Mouse (Mus musculus) forebrain, postnatal 0 days (tissue): ENCODE measurements around the gene Cnnm4. TPM values are rescaled to one million over a fixed set of nuclear protein-coding genes. Genes with fewer than 3 reads are reported as not detected.

Experiments used
- ATAC-seq: fragments of 200-750 bp; cut with Nextera tagmentation; 2 replicates; pipeline ENCODE4 v1.8.0; 2017; ENCODE audit warnings: mild to moderate bottlenecking, moderate library complexity
- DNase-seq: peaks from one replicate; pipeline ENCODE4 v3.0.0-alpha.2; 2015
- H3K27ac ChIP-seq: fragments of 300-500 bp; sonication (generic); 2 replicates; pipeline ENCODE4 v1.5.1; 2014; ENCODE audit warnings: low read depth, mild to moderate bottlenecking, antibody characterized with exemption, low read length, moderate library complexity, mixed read lengths
- H3K27me3 ChIP-seq: fragments of 300-500 bp; sonication (generic); 2 replicates; pipeline ENCODE4 v1.6.1; 2014; ENCODE audit warnings: mild to moderate bottlenecking, low read length, mixed read lengths; ENCODE audit not compliant: insufficient read depth
- H3K36me3 ChIP-seq: fragments of 300-500 bp; sonication (generic); 2 replicates; pipeline ENCODE4 v1.6.1; 2014; ENCODE audit warnings: mild to moderate bottlenecking, moderate library complexity; ENCODE audit not compliant: insufficient read depth
- H3K4me1 ChIP-seq: fragments of 300-500 bp; sonication (generic); 2 replicates; pipeline ENCODE4 v1.6.1; 2014; ENCODE audit warnings: antibody characterized with exemption; ENCODE audit not compliant: insufficient read depth
- H3K4me2 ChIP-seq: fragments of 300-500 bp; sonication (generic); 2 replicates; pipeline ENCODE4 v1.6.1; 2014; ENCODE audit warnings: low read depth, mild to moderate bottlenecking, moderate library complexity
- H3K4me3 ChIP-seq: fragments of 300-500 bp; sonication (generic); 2 replicates; pipeline ENCODE4 v1.5.1; 2014; ENCODE audit warnings: low read depth, low read length, mixed read lengths
- H3K9ac ChIP-seq: fragments of 300-500 bp; sonication (generic); 2 replicates; pipeline ENCODE4 v1.6.1; 2014; ENCODE audit warnings: mild to moderate bottlenecking
- H3K9me3 ChIP-seq: fragments of 300-500 bp; sonication (generic); 2 replicates; pipeline ENCODE4 v1.6.1; 2016; ENCODE audit warnings: low read length
- CTCF ChIP-seq: sonication (generic); IDR thresholded peaks from 2 replicates; pipeline ENCODE4 v1.5.1; 2016; ENCODE audit warnings: antibody characterized with exemption, control low read depth, low read depth
- WGBS: fragments of 180-500 bp; shearing (Covaris S2); extraction: QIAGEN DNeasy Blood & Tissue Kit; methylation state at CpG from one replicate; pipeline ENCODE4 v1.1.7; 2014; 5-methylcytosine and 5-hydroxymethylcytosine counted together
- polyA plus RNA-seq: library from polyadenylated mRNA; unstranded; fragments of >200 nt; fragmentation: Nextera tagmentation; extraction: Ambion mirVana; gene quantifications from 2 replicates; pipeline ENCODE4 v1.2.1, GENCODE M21; 2015
- total RNA-seq: library from RNA; depleted of rRNA; stranded (reverse); fragments of >200 nt; gene quantifications from 2 replicates; pipeline ENCODE4 v1.2.3, GENCODE M21; 2014

Cnnm4 gene
- total and polyA plus RNA-seq, 2 experiments from 2014 or later, result 9.4 to 14.6 TPM

DNA sequence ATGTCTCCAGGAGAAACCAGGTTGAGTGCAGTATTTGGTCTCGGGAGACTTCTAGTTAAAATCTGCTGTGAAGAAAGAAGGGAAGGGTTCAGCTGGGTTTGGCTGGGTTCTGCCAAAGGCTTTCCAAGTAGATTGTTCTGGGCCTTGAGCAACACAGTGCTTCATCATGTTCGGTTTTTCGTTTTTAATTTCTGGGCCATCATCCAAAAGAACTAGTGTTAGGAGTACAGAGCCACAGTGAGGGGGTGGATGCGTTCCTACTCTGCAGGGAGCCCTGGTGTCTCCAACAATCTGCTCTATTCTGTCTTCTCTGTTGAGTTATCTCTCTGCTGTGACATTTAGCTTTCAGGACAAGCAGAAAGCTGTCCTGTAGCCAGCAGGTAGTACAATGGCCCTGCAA, 30.3 kb upstream of the Cnnm4 start:
- Histone ChIP-seq H3K4me1 (0 out of 2 replicates have a peak, but pooled peaks cover 3% of the 10 kb centered on the region), H3K27ac (no peak overlapping the region), H3K4me3 (no peak overlapping the region), H3K4me2 (no peak overlapping the region), H3K36me3 (peaks cover 41% of the 10 kb centered on the region), H3K9me3 (no peaks in the 10 kb centered on the region), H3K9ac (no peak overlapping the region), H3K27me3 (no peaks in the 10 kb centered on the region)
- 60% methylated on average over 4 of the region's 4 CpGs for WGBS
- no peak for TF ChIP-seq CTCF
- DNase-seq (no peak), ATAC-seq (no peak)

- DNase-seq, result peak; percentile 97
- H3K36me3 ChIP-seq, result peaks cover 4% of the 10 kb centered on the region; the same call in 1 of the 2 replicates
- under 1% methylated on average over 57 of the region's 57 CpGs for WGBS
- H3K4me1 ChIP-seq, result 0 out of 2 replicates have a peak, but pooled peaks cover 3% of the 10 kb centered on the region
- peak within 1 kb of the TSS; percentile 60 for H3K9ac ChIP-seq
- H3K9me3 ChIP-seq, result no peaks in the 10 kb centered on the region
- no peaks in the 10 kb centered on the region for H3K27me3 ChIP-seq
- H3K4me2 ChIP-seq, result peak within 1 kb of the TSS; percentile 85
- peak within 1 kb of the TSS; percentile 86 for H3K27ac ChIP-seq
- peak; percentile 100 for ATAC-seq
- peak within 1 kb of the TSS; percentile 92 for H3K4me3 ChIP-seq
- TF ChIP-seq CTCF, result peak; percentile 22; the same call in 1 of the 2 replicates
Measured at GRCm38 (mm10) chr1:36444471-36445464, 26.7 kb upstream of the Cnnm4 start, which contains the start of gene Lman2l. Lman2l (minus strand) TSS chr1:36445271.

DNA sequence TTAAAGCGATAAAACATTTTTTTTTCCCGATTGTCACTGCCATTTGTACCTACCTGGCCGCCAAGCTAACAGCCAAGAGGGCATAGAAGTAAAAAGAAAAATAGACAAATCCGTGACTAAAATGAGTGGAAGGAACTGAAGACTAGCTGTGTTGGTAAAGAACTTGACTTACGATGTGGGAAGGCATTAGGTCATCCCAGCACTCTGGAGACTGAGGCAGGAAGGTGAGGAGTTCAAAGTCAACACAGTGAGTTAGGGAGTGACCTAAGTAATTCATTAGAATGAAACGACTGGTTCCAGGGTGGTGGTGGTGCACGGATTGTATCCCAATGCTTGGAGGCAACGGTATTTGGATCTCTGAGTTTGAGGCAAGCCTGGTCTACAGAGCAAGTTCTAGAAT, 25.9 kb upstream of the Cnnm4 start:
- Histone ChIP-seq H3K4me2 (peak overlapping the region; percentile 85; the same call in 1 of the 2 replicates), H3K27me3 (no peaks in the 10 kb centered on the region), H3K4me3 (peak overlapping the region; percentile 92), H3K9ac (peak overlapping the region; percentile 14; the same call in 1 of the 2 replicates), H3K9me3 (no peaks in the 10 kb centered on the region), H3K36me3 (0 out of 2 replicates have a peak, but pooled peaks cover 3% of the 10 kb centered on the region), H3K4me1 (0 out of 2 replicates have a peak, but pooled peaks cover 3% of the 10 kb centered on the region), H3K27ac (peak overlapping the region; percentile 47)
- no peak for TF ChIP-seq CTCF
- ATAC-seq (no peak), DNase-seq (no peak)
- WGBS, result 43% methylated on average over 8 of the region's 8 CpGs

DNA sequence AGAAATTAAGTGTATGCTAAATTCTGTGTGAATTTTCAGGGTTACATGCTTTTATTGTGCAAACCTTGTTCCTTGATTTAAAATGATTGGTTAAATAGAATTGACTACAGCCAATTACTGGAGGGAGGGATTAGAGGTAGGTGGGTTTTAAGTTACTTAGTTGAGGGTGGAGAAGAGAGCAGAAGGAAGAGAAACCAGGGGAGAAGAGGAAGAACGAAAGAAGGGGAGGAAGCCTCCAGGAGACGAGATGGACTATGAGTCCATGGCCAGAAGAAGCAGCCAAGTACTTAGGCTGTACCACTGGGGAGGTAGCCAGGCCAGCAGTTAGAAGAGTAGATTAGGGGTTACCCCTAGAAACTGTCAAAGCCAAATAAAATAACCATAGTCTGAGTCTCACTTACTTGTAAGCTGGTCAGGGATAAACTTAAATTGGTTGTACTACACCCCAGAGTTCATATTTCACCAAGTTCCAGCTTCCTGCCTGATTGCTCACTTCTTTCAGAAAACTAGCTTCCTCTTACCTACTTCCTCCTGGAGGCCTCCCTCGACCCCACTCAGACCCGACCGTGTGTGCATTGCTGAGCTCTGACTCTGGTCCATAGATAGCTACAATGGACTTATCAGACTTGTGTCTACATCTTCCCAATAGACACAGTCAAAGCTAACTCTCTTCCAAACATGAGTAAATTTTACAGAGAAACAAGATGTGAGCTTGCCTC, 25.2 kb upstream of the Cnnm4 start:
- 89% methylated on average over 5 of the region's 5 CpGs for WGBS
- Histone ChIP-seq H3K4me1 (0 out of 2 replicates have a peak, but pooled peaks cover 3% of the 10 kb centered on the region), H3K27me3 (no peaks in the 10 kb centered on the region), H3K9ac (no peak overlapping the region), H3K27ac (no peak overlapping the region), H3K4me3 (no peak overlapping the region), H3K36me3 (0 out of 2 replicates have a peak, but pooled peaks cover 3% of the 10 kb centered on the region), H3K9me3 (no peaks in the 10 kb centered on the region), H3K4me2 (no peak overlapping the region)
- no peak for TF ChIP-seq CTCF
- ATAC-seq (no peak), DNase-seq (no peak)

- H3K4me3 ChIP-seq, result no peak overlapping the region
Measured at GRCm38 (mm10) chr1:36446841-36447240, 24.6 kb upstream of the Cnnm4 start.

GRCm38 (mm10) chr1:36454055-36454815, 17.2 kb upstream of the Cnnm4 start:
- Histone ChIP-seq H3K4me1 (no peaks in the 10 kb centered on the region), H3K4me3 (no peak overlapping the region), H3K4me2 (no peak overlapping the region), H3K27ac (no peak overlapping the region), H3K9me3 (no peaks in the 10 kb centered on the region), H3K9ac (no peak overlapping the region), H3K36me3 (no peaks in the 10 kb centered on the region), H3K27me3 (no peaks in the 10 kb centered on the region)
- no peak for DNase-seq
- 83% methylated on average over 6 of the region's 6 CpGs for WGBS
- ATAC-seq, result no peak
- no peak for TF ChIP-seq CTCF

More at GRCm38 (mm10) chr1:36446841-36447240, 24.6 kb upstream of the Cnnm4 start:
- Histone ChIP-seq H3K36me3 (0 out of 2 replicates have a peak, but pooled peaks cover 3% of the 10 kb centered on the region), H3K27me3 (no peaks in the 10 kb centered on the region), H3K9ac (no peak overlapping the region), H3K4me1 (0 out of 2 replicates have a peak, but pooled peaks cover 3% of the 10 kb centered on the region), H3K9me3 (no peaks in the 10 kb centered on the region), H3K27ac (no peak overlapping the region), H3K4me2 (no peak overlapping the region)
- DNase-seq (no peak), ATAC-seq (no peak)
- TF ChIP-seq CTCF, result no peak
- whole genome bisulfite sequencing, result 92% methylated on average over 5 of the region's 5 CpGs
